Mouse (Mus musculus) cortical plate, adult 2 months (tissue): ENCODE results near the gene Prdm16.

Source experiments
- CTCF ChIP-seq: fragments of 200-500 bp; IDR thresholded peaks from 2 replicates; pipeline ENCODE4 v1.5.1; 2011; ENCODE audit warnings: mild to moderate bottlenecking, control low read depth, low read length; ENCODE audit not compliant: insufficient read depth; ENCODE audit errors: extremely low read depth
- POLR2A ChIP-seq: fragments of 200-500 bp; IDR thresholded peaks from 2 replicates; pipeline ENCODE4 v1.6.1; 2011; ENCODE audit warnings: mild to moderate bottlenecking, low read length, control low read depth; ENCODE audit not compliant: insufficient read depth; ENCODE audit errors: extremely low read depth

DNA sequence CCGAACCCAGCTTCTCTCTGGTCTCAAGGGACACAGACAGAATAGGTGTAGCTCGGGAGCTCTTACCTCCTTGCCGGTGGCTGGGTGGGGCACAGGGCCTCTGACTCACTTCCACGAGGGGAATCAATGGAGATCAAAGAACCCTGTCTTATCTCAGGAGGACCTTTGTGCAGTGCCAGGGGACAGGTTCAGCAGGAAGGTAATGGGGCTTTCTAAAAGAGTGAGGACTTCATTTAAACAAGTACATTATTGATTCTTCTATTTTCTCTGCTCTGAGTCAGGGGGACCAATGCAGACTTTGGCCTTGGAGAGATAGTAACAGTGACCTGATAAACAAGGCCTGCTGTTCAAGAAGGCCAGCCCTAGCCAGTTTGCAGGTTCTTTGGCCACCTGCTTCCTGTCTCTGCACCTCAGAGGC lies 218.3 kb downstream of the Prdm16 start:
- TF ChIP-seq CTCF (no peak), POLR2A (no peak)
